Mouse (Mus musculus) kidney, postnatal 4 days (tissue): ENCODE measurements around the gene Grin1.
A peak's percentile ranks its signal among the peaks of the same experiment; 100 is the strongest.

ENCODE experiments used
- DNase-seq, 2 experiments: peaks; one replicate each; pipeline ENCODE4 v3.0.0; 2021; ENCODE audit warnings: mixed read lengths in 2 of 2

Grin1 gene

DNA sequence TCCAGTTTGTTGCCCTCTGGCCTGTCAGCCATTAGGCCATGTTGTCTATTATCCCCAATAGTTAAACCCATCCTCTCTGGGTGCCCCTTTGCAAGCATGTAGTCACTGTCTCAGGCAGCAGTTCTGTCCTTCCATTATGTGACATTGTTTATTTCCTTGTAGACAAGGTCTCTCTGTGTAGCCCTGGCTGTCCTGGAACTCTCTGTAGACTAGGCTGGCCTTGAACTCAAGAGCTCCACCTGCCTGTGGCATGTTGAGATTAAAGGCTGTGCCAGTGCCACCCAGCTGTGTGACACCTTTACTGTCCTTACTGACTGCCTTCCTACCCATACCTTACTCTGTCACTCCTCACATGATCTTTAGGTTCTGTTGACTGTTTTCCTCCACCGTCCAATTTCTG lies 66.7 kb downstream of the Grin1 start:
- peak; percentile 40 to 50 for DNase-seq

DNA sequence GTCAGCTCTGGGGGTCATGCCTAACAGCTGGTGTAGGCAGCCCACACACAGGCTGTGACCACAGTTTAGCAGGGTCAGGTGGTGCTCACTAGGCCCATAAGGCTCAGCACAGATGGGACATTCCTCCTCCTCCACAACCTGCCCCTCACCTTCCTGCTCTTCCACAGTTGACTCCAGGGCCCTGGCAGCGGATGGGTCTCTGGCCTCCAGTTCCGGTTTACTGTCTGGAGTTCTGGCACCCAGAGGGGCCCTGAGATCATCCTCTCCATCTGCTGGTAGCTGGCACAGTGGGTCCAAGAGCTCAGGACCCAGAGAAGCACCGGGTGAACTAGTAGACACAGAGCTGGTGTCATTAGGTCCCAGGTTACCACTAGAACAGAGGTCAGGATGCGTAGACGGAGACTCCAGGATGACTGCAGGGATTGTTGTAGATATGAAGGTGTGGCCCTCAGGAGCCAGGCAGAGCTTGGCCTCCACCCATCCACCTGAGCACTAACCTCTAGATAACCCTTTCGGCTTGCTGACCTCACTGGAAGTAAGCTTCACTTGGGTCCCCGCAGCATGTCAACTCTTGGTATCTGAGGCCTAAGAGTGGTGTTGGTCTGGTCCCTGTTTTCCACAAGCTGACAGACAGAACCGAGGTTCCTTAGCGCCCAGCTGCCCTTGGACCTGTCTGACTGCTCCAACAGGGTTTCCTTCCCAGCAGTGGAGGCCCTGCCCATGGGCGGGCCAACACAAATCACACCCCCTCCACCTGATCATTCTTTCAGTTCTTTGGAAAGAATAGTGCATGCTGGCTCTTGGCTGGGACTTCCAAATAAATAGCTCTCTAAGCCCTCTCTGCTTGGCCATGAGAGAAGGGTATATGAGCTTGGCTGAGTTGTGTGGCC lies 72.6 kb downstream of the Grin1 start, which contains the start of gene AL732309.1:
AL732309.1 (minus strand) TSS at position 681 of the 890 bp plus-strand sequence.
- DNase-seq: no peak

DNA sequence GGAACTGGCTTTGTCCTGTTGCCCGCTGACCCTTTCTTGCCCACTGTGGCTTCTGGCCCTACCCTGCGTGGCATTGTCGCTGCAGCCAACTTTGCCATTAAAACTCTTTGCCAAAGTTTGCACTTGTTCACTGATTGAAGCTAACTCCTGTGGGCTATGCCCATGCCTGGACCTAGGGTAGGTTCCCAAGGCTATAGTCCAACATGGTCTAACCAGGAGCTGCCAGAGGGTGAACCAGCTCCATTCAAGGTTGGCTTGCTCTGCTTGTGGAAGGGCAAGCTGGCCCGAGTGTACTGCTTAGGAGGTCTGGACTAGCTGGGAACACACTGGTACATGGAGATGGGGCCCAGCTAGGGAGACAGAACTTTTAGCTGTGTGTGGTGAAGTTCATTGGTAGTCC lies 74.8 kb downstream of the Grin1 start:
- DNase-seq: no peak

DNA sequence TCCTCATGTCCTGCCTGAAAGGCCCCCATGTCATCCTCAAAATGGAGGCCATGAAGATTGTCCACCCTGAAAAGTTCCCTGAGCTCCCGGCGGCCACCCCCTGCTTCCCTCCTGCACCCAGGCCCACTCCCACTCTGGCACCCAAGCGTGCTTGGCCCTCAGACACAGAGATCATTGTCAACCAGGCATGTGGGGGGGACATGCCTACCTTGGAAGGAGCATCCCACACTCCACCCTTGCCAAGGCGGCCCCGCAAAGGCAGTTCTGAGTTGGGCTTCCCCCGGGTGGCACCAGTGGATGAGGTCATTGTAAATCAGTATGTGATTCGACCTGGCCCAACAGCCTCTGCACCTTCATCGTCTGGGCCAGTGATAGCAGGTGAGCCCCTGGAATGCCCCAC lies 75.6 kb downstream of the Grin1 start:
- no peak for DNase-seq

DNA sequence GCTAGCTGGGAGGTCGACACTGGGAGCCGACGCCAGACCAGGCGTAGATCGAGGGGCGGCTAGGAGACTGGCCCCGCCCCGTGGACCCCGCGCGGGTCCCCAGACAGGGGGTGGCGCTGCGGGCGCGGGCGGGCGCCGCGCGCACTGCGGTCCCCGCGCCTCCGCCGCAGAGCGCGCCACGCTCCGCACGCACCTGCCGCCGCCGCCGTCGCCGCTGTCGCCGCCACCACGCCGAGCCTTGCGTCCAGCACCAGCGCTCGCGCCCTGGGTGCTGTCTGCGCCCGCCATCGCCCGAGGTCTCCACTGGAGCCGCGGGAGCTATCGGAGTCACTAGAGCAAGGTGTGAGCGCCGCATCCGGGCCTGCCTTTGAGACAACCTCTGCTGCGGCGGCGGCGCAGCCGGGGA lies 76.9 kb downstream of the Grin1 start, which contains the start of the genes Rnf208 and Cysrt1:
Rnf208 (plus strand) TSS at position 155 of the 406 bp plus-strand sequence.
Cysrt1 (minus strand) TSS at position 352 of the 406 bp plus-strand sequence.
- peak; percentile 39 to 54 for DNase-seq

DNA sequence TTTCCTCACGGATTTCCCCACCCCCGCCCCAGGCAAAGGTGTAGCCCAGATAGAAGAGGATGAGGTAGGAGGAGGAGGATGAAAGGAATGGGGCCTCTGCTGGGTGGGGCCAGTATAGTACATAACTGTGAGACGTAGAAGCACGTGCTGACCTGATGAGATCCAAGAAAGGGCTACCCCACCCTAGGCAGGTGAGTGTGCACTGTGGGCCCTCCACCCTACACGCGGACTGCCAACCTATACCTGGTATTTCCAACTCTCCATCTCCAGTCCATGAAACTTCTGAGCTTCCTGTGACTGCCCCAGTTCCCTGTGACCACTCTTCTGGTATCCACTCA lies 77.6 kb downstream of the Grin1 start:
- peak in 1 of 2 experiments; percentile 9 for DNase-seq
